Mouse (Mus musculus) C2C12 (cell line): Measurements from ENCODE around the gene H2-Eb1. TPM values are rescaled to one million over a fixed set of nuclear protein-coding genes. Genes with fewer than 3 reads are reported as not detected.

ENCODE experiments used
- H3K27me3 ChIP-seq: one replicate; pipeline ENCODE4 v1.6.1; 2011; ENCODE audit not compliant: control insufficient read depth, insufficient read depth, insufficient read length
- H3K36me3 ChIP-seq: one replicate; pipeline ENCODE4 v1.6.1; 2011; ENCODE audit not compliant: control insufficient read depth, insufficient read depth
- H3K4me3 ChIP-seq: one replicate; pipeline ENCODE4 v1.5.1; 2011; ENCODE audit warnings: mild to moderate bottlenecking, control low read depth; ENCODE audit not compliant: poor library complexity, insufficient read depth, severe bottlenecking
- H3K79me2 ChIP-seq: one replicate; pipeline ENCODE4 v1.6.1; 2011; ENCODE audit not compliant: control insufficient read depth, insufficient read depth
- H3K79me3 ChIP-seq: one replicate; pipeline ENCODE4 v1.6.1; 2011; ENCODE audit warnings: low read depth, control low read depth
- H3ac ChIP-seq: one replicate; pipeline ENCODE3; 2011; ENCODE audit warnings: low read depth; ENCODE audit not compliant: control insufficient read depth, insufficient read length
- CEBPB ChIP-seq: IDR thresholded peaks from one replicate; pipeline ENCODE4 v1.6.1; 2011; ENCODE audit warnings: low read depth, mild to moderate bottlenecking, control low read depth, moderate library complexity
- CTCF ChIP-seq: IDR thresholded peaks from one replicate; pipeline ENCODE4 v1.5.1; 2011; ENCODE audit not compliant: control insufficient read depth, insufficient read depth, insufficient read length
- FOSL1 ChIP-seq: IDR thresholded peaks from one replicate; pipeline ENCODE4 v1.8.0; 2011; ENCODE audit warnings: mild to moderate bottlenecking, low read length; ENCODE audit not compliant: poor library complexity, insufficient read depth, severe bottlenecking
- MAX ChIP-seq: IDR thresholded peaks from one replicate; pipeline ENCODE4 v1.6.1; 2011; ENCODE audit warnings: mild to moderate bottlenecking, control low read depth
- MYOD1 ChIP-seq: IDR thresholded peaks from one replicate; pipeline ENCODE4 v1.6.1; 2011; ENCODE audit warnings: low read depth; ENCODE audit not compliant: control insufficient read depth, insufficient read length
- MYOG ChIP-seq: IDR thresholded peaks from one replicate; pipeline ENCODE4 v1.6.1; 2011; ENCODE audit not compliant: control insufficient read depth, insufficient read length; ENCODE audit errors: extremely low read depth
- USF1 ChIP-seq: IDR thresholded peaks from one replicate; pipeline ENCODE4 v1.6.1; 2011; ENCODE audit warnings: low read depth, mild to moderate bottlenecking, control low read depth, moderate library complexity
- long read RNA-seq, 2 experiments: library from polyadenylated mRNA; unstranded; transcript quantifications; one replicate each; pipeline ENCODE4 v2.0.0; 2019 to 2020
- polyA plus RNA-seq: library from polyadenylated mRNA; unstranded; fragments of >200 nt; fragmentation: generic; extraction: Trizol; gene quantifications from one replicate; pipeline ENCODE4 v1.2.1, GENCODE M21; 2012; ENCODE audit warnings: missing spikeins

The H2-Eb1 gene
- polyA plus RNA-seq = not detected
- long read RNA-seq, experiment 1 = 0 reads
- long read RNA-seq, experiment 2 = 0 reads

DNA sequence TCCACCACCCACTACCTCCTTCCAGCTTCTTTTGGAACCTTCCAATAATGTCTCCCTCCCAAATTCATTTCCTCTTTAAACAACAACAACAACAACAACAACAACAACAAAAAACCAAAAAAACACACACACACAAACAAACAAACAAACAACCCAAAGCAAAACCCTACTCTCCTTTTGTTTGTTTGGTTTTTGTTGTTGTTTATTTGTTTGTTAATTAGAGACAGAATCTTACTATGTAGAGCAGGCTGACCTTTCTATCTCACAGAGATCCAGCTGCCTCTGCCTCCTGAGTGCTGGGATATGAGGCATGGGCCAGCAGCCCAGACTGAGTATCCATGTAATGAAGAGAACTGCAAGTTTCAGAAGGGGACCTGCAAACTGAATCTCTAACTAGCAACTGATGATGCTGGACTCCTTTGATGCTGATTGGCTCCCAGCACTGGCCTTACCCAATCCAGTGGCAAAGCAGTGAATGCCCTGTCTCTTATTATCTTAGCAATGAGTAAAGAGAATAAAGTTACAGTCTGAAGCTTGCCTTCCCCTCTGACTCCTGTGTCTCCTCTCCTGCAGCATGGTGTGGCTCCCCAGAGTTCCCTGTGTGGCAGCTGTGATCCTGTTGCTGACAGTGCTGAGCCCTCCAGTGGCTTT, at the start of gene H2-Eb1:
H2-Eb1 (plus strand) TSS at position 488 of the 651 bp plus-strand sequence.
- Histone ChIP-seq H3ac (no peak within 1 kb of the TSS), H3K4me3 (no peak within 1 kb of the TSS), H3K79me3 (no peaks in the 10 kb centered on the region), H3K79me2 (no peaks in the 10 kb centered on the region), H3K36me3 (no peaks in the 10 kb centered on the region), H3K27me3 (peaks cover 13% of the 10 kb centered on the region)
- TF ChIP-seq USF1 (no peak), MAX (no peak), CEBPB (no peak), MYOG (no peak), FOSL1 (no peak), CTCF (no peak), MYOD1 (no peak)

DNA sequence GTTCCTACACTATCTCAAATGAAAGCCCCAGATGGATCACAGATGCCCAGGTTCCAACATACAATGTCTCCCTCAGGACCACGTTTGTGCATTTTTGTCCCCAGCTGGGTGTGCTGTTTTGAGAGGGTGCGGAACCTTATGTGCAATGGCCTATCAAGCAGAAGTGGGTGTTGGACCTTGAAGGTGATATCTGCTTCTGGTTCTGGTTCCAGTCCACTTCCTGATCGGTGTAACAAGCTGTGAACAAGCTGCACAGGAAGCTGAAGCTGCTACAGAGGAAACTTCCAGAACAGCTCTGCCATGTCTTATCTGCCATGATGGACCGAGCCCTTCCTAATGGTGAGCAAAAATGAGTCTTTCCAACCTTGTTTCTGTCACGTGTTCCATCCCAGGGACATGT, 49.2 kb upstream of the H2-Eb1 start:
- H3ac ChIP-seq = no peak overlapping the region
- no peaks in the 10 kb centered on the region for H3K79me3 ChIP-seq
- no peaks in the 10 kb centered on the region for H3K79me2 ChIP-seq
- H3K4me3 ChIP-seq = no peak overlapping the region
- H3K36me3 ChIP-seq = no peaks in the 10 kb centered on the region
- no peak for TF ChIP-seq MYOD1
- TF ChIP-seq FOSL1 = no peak
- no peak for TF ChIP-seq CTCF
- no peak for TF ChIP-seq MAX
- no peak for TF ChIP-seq USF1
- TF ChIP-seq MYOG = no peak
- no peak for TF ChIP-seq CEBPB
- H3K27me3 ChIP-seq = peaks cover 7% of the 10 kb centered on the region

DNA sequence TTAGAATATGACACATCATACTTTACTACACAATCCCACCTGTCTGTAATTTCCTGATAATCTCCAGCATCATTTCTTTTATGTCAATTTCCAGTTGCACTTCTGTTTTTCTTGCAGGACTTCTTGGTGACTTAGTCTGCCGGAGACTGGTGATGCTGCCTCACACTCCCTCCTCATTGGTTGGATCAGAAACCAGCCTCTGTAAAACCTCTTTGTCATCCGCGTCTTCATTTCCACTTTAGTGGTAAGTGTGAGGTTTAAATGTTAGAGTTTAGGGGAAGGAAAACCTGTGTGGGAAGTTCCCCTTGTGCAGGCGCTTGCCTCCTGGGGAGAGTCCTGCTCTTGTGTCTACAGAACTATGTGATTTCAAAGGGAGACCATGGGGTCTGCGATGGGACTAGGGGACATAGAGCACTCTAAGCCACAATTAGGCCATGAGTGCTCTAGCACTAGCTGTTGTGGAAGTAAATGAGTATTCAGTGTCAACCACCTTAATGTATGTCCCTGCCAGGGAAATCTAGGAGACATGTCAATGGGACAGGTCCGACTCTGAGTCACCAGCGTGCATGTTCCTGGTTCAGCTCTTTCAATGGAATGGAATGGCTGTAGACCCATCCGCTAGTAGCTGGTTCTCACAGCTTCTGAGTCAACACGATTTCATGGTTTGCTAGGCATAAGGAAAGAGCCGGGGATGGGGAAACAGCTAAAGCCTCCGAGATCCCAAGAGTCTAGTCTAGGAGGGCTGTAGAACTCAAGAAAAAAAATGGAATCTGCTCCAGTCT, 47.9 kb upstream of the H2-Eb1 start, which contains the start of gene H2-Ab1:
H2-Ab1 (plus strand) TSS at position 96 of the 782 bp plus-strand sequence.
- H3K4me3 ChIP-seq = no peak within 1 kb of the TSS
- no peaks in the 10 kb centered on the region for H3K36me3 ChIP-seq
- TF ChIP-seq CTCF (no peak), MAX (no peak), USF1 (no peak), FOSL1 (no peak), CEBPB (no peak), MYOD1 (no peak), MYOG (no peak)

DNA sequence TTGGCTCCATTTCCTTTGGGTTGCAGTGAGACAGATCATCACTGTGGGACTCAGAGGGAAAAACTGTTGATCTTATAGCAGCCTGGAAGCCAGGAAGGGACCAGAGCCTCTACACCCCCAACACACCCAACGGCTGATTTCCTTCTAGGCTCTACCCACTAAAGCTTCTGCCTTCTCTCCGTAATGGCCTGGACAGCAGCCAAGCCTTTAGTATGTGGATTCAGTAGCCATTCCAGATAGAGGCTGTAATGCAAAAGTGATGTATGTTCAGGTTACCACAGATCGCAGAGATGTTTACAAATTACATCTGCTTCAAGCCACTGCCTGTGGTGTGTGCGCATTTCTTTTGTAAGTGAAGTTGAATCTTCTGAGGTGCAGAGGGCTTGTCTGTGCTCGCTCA, 45.1 kb upstream of the H2-Eb1 start:
- H3K4me3 ChIP-seq = no peak overlapping the region
- H3K79me3 ChIP-seq = no peaks in the 10 kb centered on the region
- no peaks in the 10 kb centered on the region for H3K79me2 ChIP-seq
- TF ChIP-seq FOSL1 (no peak), CEBPB (no peak)
- H3ac ChIP-seq = no peak overlapping the region
- no peaks in the 10 kb centered on the region for H3K36me3 ChIP-seq
- H3K27me3 ChIP-seq = peaks cover 14% of the 10 kb centered on the region

More for the DNA sequence above, 47.9 kb upstream of the H2-Eb1 start, which contains the start of gene H2-Ab1:
- H3K27me3 ChIP-seq = peaks cover 10% of the 10 kb centered on the region
- no peaks in the 10 kb centered on the region for H3K79me3 ChIP-seq
- H3K79me2 ChIP-seq = no peaks in the 10 kb centered on the region
- H3ac ChIP-seq = no peak within 1 kb of the TSS

DNA sequence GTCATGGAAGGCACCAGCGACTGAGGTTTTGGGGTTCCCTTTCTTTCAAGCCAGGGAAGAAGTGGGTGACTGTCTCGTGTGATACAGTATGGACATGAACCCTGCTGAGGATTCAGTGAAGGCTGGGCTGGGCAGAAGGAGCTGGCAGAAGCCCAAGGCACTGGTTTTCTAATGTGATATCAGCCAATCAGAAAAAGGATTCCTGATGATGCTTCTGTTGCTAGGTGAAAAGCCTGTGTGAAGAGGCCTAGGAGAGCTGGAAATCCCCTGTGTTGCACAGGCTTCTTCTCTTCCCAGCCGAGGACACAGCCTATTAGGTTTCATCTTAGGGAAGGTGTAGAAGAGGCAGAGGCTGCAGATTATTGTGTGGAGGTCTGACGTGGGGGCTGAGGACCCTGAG, 44.2 kb upstream of the H2-Eb1 start:
- no peak overlapping the region for H3ac ChIP-seq
- peaks cover 14% of the 10 kb centered on the region for H3K27me3 ChIP-seq
- TF ChIP-seq CEBPB (no peak), MYOD1 (no peak), MYOG (no peak), MAX (no peak)
- H3K79me3 ChIP-seq = no peaks in the 10 kb centered on the region
- H3K36me3 ChIP-seq = no peaks in the 10 kb centered on the region
- no peaks in the 10 kb centered on the region for H3K79me2 ChIP-seq
- H3K4me3 ChIP-seq = no peak overlapping the region

DNA sequence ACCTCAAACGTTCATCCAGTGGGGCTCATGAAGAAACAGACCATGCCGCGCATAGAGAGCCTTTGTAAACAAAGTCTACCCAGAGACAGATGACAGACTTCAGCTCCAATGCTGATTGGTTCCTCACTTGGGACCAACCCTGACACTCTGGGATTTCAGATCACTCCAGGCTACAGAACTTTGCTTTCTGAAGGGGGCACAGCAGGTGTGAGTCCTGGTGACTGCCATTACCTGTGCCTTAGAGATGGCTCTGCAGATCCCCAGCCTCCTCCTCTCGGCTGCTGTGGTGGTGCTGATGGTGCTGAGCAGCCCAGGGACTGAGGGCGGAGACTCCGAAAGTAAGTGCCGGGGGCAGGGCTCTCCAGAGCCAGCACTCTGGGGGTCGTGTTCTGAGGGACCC, 42.6 kb upstream of the H2-Eb1 start:
- no peak overlapping the region for H3ac ChIP-seq
- H3K4me3 ChIP-seq = no peak overlapping the region
- TF ChIP-seq MAX (no peak), MYOG (no peak), CEBPB (no peak), USF1 (no peak), MYOD1 (no peak), FOSL1 (no peak), CTCF (no peak)
- peaks cover 19% of the 10 kb centered on the region for H3K27me3 ChIP-seq
- no peaks in the 10 kb centered on the region for H3K36me3 ChIP-seq
- no peaks in the 10 kb centered on the region for H3K79me3 ChIP-seq
- no peaks in the 10 kb centered on the region for H3K79me2 ChIP-seq
